Mouse (Mus musculus) adrenal gland, postnatal 25 days (tissue): ENCODE data around the gene Gatd1. TPM values are rescaled to one million over a fixed set of nuclear protein-coding genes. Genes with fewer than 3 reads are reported as not detected.
A peak's percentile ranks its signal among the peaks of the same experiment; 100 is the strongest.
"Not testable (repeated sequence)": the region's sequence is repeated elsewhere in the genome, so short reads cannot be mapped to it uniquely, and the experiment has no call there.

Experiments used
- DNase-seq: peaks from one replicate; pipeline ENCODE4 v3.0.0; 2021; ENCODE audit warnings: mixed read lengths
- long read RNA-seq: library from polyadenylated mRNA; stranded (forward); transcript quantifications from one replicate; pipeline ENCODE4 v2.0.0, GENCODE M21; 2021
- total RNA-seq: library from RNA; stranded (reverse); gene quantifications from 2 replicates; pipeline ENCODE4 v1.2.3, GENCODE M21; 2021

The Gatd1 gene
- total RNA-seq = 35.6 and 58.9 TPM in 2 replicates
- long read RNA-seq, transcript Gatd1-201 (8 exons, 1,898 nt) = major isoform, 49 of 61 reads
- long read RNA-seq, partial matches to known transcripts = 2 of 61 reads
- long read RNA-seq, other reads (novel, unspliced or antisense) = 8 of 61 reads

DNA sequence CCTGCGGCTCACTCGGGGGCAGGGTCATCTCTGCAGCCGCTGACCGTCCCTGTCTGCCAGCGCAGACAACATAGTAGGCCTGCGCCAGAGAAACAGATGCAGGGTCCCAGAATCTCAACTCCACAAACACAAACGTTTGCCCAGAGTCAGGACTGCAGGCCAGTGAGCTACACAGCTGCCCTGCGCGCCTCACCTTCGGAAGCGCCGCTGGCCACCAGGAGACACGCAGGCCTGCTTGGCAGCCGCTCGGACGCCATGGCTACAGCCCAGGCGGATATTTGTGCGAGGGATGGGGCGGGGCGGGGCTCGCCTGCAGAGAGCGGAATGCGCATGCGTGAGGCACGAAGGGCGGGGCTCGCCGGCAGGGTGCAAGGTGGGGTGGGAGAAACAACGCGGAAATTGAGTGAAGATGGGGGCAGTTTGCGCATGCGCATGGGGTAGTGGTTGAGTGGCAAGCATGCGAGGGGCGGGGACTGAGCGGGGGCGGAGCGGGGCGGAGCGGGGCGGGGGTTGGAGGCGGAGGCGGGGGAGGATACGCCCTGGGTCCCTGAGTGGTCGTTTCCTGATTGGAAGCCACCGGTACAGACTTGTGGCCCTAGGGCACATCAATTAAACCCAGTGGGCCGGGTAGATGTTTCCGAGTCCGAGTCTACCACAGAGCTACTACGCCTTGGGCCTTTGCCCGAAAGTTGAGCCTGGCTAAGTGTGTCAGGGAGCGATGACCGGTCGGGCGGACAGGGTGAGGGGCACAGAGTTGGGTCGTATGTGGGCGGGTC is at the start of gene Gatd1:
Gene Gatd1 (minus strand): TSS at position 328 of the 776 bp plus-strand sequence.
- DNase-seq = peak; percentile 100

- no peak for DNase-seq
These were observed 48.4 kb upstream of the Gatd1 start for GRCm38 (mm10) chr7:141462333-141462821.

DNA sequence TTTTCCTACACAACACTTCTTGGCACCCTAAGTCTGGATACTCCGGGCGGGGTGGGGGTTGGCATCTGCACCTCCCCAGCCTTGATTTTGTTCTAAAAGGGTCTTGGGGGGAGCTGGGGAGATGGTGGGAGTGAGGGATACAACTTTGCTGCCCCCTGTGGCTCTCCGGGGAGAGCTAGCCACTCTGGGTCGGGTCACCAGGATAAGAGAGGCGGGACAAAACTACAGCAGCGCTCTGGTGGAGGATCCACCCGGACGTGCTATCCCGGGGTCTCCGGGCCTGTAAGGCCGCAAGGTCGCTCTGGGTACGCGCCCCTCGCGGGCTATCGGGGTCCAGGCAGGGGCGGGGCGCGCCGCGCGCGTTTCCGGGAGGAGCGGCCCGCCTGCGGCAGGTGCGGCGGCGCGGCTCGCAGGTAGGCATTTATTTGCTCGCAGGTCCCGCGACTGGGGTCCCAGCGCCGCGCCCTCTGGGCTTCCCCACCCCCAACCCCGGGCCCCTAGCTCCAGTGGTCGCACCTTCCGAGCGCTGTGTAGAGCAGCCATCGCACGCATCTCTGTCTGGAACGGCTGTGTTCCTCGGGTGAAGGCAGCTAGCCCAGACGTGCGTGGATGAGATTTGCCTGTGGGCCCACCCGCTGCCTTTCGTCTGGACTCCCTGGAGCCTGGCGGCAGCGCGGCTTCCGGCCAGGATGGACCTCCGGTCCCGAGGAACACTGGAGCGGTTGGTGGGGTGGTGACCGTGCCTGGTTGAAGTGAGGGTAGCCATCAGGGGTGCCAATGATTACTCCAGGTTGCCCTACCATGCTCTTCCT is 47.8 kb upstream of the Gatd1 start:
- DNase-seq = no peak

- no peak for DNase-seq
These were observed 46.6 kb upstream of the Gatd1 start, which contains the start of gene Cracr2b for GRCm38 (mm10) chr7:141460391-141461113. TSS of gene Cracr2b (plus strand) at chr7:141461094.

GRCm38 (mm10) chr7:141460001-141460390 is 46.1 kb upstream of the Gatd1 start:
- no peak for DNase-seq

DNA sequence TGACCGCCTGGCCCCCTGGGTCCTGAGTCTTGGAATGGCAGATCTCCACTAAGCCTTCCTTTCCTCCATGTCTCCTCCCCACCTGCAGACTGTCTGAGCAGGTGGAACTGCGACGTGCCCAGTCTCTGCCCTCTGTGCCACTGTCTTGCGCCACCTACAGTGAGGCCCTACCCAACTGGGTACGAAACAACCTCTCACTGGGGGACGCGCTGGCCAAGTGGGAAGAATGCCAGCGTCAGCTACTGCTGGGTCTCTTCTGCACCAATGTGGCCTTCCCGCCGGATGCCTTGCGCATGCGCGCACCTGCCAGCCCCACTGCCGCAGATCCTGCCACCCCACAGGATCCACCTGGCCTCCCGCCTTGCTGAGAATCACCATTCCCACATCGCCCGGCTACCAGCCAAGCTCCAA is 45.4 kb upstream of the Gatd1 start:
- DNase-seq = no peak

GRCm38 (mm10) chr7:141458661-141459060 is 44.7 kb upstream of the Gatd1 start:
- no peak for DNase-seq

- peak; percentile 68 for DNase-seq
These were observed 44.2 kb upstream of the Gatd1 start for GRCm38 (mm10) chr7:141457986-141458660.

- DNase-seq = no peak
These were observed 43.3 kb upstream of the Gatd1 start for GRCm38 (mm10) chr7:141457236-141457635.

- DNase-seq = peak; percentile 65
These were observed 42.8 kb upstream of the Gatd1 start for GRCm38 (mm10) chr7:141456739-141457138.

DNA sequence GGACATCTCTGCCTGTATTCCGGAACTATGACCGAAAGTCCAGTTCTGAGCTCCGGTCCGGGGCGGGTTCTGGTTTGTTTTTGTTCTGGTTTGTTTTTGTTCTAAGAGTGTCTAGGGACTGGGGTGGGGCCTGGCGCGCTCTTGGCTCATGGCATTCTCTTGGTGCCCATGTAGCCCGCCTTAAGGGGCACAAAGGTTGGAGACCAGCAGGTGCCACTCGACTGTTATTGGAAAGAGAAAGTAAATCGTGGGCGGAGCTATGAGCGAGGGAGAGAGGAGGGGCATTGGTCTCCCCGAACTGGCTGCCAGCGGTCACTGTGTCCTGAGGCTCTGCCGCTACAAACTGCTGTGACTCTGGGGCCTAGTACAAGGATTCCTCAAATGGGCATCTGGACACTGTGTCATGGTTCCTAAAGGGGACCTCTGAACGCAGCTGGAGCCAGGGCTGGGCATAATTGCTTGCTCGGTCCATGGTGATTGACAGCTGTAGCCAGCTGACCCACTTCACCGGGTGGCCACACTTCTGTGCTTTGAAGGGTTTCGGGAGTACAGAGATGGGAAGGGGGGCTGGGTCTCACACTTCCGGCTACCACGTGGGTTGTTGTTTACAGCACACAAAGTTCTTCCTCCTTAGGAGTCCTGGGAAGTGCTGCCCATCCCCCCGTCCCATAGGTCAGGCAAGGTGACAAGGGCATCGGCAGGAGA is 41.8 kb upstream of the Gatd1 start:
- DNase-seq = peak; percentile 68

DNA sequence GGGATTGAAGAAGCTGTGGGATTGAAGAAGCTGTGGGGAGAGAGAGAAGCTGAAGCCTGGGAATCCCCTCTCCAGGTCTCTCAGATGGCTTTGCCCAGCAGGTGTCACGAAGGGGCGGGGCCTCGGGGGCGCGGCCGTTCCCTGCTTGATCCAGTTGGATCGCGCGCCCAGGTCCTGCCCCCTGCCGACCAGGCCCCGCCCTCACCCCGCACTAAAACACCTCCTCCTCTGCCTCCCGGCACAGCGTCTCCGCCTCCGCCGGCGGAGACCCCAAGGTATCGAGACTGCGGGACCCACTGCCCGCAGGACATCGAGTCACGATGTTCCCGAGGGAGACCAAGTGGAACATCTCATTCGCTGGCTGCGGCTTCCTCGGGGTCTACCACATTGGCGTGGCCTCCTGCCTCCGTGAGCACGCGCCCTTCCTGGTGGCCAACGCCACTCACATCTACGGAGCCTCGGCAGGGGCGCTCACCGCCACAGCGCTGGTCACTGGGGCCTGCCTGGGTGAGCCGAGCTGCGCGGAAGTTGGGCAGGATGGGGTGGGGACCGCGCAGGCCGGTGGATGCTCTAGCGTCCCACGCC is 41.1 kb upstream of the Gatd1 start, which contains the start of gene Pnpla2:
Gene Pnpla2 (plus strand): TSS at position 232 of the 585 bp plus-strand sequence.
- peak; percentile 98 for DNase-seq

GRCm38 (mm10) chr7:141453636-141454035 is 39.7 kb upstream of the Gatd1 start:
- no peak for DNase-seq

DNA sequence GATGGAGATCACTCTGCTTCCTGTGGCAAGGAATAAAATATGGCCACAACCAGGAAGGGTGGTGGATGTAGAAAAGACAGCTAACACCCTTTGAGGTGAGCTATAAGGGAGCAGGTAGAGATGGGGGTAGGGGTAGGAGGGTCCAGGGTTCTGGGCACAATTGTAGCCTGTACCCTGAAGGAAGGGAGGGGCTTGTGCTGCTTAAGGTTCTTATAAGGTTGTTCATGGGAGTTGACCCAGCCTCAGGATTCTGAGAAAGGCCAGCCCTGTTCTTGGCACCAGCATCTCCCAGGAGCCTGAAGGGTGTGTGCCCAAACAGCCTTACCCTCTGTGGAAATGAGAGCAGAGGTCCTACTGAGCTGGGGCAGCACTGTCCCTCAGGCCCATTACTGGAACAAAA is 38.0 kb upstream of the Gatd1 start:
- no peak for DNase-seq

DNA sequence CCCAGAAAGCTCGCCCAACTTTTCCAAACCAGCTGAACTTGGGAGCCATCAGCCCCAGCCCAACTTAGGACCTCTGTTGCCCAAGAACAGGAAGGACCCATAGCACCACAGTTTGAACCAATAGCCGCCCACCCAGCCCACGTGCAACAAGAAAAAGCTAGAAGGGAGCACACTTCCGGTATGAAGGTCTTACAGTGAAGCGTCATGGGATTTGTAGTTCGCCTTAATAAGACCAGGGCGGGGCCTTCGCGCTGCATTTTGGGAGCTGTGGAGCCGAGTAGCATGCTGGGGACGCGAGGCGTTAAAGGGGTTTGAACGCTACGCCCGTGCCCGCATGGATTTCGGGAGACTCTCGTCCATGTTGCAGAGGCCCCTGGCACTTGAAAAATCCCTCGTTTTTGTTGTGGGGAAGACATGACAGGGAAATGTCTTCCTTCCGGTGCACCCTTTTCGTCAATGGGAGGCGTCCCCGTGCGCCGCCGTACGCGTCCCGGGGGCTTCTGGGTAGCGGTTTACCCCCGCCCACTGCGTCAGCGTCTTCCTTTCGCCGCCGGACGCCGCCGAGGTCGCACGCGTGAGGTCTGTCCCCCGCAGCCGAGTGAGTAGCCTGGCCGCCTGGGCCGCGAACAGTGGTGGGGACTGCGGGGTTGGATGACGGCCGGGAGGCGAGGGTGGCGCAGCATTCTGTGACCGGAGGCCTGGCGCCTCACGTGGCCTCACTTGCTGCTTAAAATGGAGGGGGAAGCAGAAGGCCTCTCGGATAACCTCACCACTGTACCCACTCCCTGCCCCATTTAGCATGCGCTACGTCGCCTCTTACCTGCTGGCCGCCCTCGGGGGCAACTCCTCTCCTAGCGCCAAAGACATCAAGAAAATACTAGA is 33.4 kb upstream of the Gatd1 start, which contains the start of gene Rplp2:
Gene Rplp2 (plus strand): TSS at position 261 of the 882 bp plus-strand sequence.
- peak; percentile 93 for DNase-seq

DNA sequence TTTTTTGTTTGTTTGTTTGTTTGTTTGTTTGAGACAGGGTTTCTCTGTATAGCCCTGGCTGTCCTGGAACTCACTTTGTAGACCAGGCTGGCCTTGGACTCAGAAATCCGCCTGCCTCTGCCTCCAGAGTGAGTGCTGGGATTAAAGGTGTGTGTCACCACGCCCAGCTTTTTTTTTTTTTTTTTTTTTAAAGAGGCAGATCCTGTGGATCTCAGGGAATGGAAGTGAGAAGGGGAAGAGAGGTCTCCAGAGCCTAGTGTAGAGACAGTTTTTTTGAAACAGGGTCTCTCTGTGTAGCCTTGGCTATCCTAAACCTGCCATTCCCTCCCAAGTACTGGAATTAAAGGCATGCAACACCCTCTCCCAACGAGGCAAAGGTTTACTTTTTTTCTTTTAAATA is 32.4 kb upstream of the Gatd1 start:
- DNase-seq = not testable (repeated sequence)

GRCm38 (mm10) chr7:141443828-141444237 is 29.9 kb upstream of the Gatd1 start, which contains the start of gene Pidd1:
TSS of gene Pidd1 (minus strand) at chr7:141444025.
- peak; percentile 71 for DNase-seq

- DNase-seq = no peak
These were observed 29.3 kb upstream of the Gatd1 start for GRCm38 (mm10) chr7:141443081-141443821.
